Mouse (Mus musculus): ENCODE measurements around the gene Mal.
"Not testable (repeated sequence)": the region's sequence is repeated elsewhere in the genome, so short reads cannot be mapped to it uniquely, and the experiment has no call there.

Mal gene

GRCm38 (mm10) chr2:127624786-127625185 lies 31.7 kb downstream of the Mal start:
- no peak for DNase-seq (ENCODE audit: low spot score in 2 of 2)

DNA sequence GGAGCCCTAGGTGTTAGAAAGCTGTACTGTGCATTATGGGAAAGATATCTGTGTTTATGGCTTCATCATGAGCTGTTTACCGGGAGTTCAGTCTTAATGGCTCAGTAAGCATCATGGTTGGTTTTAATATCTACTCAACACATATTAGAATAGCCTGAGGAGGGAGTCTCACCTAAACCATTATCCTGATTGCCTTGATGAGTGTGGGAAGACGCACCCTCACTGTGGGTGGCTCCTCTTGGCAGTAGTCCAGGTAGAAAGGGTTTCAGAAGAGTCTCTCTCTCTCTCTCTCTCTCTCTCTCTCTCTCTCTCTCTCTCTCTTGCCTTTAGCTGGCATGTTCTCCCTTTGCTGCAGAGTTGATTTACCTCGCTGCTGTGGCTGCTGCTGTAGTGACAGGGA lies 34.4 kb downstream of the Mal start:
- no peak for DNase-seq (ENCODE audit: low spot score in 2 of 2)

DNA sequence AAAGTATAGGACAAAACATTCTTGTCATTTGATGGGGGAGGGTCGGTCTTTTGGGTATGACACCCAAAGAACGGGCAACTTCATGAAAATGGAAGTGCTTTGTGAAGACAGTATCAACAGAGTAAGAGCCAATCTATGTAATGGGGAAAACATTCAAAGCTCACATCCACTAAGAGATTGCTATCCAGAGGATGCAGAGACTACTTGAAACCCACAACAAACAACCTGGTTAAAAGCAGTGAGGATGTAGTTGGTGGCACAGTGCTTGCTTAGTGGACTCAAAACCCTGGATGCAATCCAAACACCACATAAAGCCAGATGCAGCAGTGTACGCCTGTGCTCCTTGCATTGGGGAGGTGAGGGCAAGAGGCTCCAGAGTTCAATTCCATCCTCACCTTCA lies 37.2 kb downstream of the Mal start:
- no peak for DNase-seq (ENCODE audit: low spot score in 2 of 2)

DNA sequence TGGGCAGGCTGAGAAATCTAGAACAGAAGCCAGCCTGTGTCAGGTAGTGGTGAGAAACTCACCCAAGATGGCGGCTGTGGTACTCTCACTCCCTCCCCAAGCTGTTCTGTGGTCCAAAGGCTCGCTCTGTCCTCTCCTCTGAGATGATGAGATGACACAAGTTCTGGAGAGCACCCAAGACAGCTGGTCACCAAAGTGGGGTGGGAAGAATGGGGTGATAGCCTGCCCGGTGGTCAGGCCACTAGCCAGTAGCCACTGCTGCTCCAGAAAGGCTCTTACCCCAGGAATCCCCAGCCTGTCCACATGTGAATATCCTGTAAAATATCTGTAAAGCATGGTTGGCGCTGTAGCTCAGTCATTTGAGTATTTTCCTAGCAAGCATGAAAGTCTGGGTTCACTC lies 44.2 kb downstream of the Mal start:
- DNase-seq (ENCODE audit: low spot score in 2 of 2): no peak

DNA sequence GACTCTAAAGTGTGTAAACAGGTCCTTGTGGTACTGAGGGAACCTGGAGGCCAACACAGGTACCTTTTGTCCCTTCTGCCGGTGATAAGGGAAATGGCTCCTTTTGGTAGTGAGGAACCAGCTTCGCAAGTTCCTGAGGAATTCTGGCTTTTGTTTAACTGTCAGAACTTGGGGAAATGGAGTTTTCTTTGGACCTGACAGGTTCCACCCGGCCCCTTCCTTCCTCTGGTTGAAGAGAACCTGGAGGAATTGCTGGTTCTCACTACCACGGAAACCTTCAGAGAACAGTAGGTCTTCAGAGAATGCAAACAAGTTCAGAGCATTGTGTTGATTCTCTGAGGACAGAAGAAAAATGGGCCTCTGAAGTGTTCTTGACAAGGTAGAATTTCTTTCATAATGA lies 45.1 kb downstream of the Mal start:
- no peak for DNase-seq (ENCODE audit: low spot score in 2 of 2)

DNA sequence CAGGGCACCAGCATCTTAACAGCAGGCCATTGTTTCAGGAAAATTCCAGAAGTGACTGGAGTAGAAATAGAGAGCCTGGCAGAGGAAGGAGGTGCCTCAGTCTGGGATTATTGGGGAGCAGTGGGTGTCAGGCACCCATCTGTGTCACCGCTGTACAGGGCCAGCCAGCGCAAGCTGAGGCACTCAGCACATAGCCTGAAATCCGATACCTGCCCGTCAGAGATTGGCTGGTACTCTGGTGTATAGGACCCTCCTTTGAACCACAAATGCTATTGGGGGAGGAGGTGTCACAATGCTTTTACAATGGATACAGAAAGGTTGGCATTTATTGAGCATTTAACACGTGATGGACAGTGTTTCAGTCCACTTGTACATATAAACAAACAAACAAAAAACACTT lies 47.5 kb downstream of the Mal start:
- DNase-seq (ENCODE audit: low spot score in 2 of 2): no peak

DNA sequence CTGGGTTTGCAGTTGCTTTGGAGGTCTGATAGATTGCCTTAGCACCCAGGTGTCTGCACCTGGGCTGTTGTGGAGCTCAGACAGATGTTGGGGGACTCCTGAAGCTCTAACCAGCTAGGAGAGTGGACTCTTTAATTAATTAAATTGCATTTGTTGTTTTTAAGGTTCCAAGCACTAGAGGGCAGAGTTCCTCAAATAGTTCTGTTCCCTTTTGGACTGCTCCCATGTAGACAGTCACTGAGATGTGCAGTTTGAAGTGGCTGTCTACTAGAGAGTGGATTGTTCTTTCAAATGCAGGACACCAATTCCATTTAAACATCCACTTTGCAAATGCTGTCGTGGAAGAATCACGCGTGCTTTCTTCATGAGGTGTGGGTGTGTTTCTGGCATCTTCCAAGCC lies 48.3 kb downstream of the Mal start:
- no peak for DNase-seq (ENCODE audit: low spot score in 2 of 2)

DNA sequence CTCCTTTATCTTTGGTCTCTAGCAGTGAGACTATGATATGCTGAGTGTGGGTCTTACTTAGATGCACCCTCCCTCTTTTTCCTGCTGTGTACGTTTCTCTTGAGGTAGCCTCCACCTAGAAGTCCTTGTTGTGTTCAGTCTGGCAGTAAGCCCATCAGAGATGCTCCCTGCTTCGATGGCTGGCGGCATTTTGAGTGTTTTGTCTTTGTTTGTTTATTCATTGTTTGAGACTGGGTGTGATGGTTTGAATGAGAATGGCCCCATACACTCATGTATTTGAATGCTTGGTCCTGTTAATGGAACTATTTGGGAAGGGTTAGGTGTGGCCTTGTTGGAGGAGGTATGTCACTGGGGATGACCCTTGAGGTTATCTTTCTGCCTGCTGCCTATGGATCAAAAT lies 51.3 kb downstream of the Mal start:
- no peak for DNase-seq (ENCODE audit: low spot score in 2 of 2)

DNA sequence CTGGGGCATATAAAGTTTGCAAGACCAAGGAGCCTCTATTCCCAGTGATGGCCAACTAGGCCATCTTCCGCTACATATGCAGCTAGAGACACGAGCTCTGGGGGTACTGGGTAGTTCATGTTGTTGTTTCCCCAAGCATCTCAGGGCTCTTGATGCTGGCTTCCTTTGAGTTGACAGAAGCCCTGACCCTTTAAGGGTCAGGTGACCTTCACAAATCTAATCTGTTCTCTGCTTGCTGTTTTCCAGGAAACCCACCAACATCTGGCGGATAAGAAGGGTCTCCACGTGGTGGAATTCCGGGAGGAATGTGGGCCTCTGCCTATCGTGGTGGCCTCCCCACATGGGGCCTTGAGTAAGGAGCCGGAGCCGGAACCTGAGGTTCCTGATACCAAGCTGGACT lies 53.1 kb downstream of the Mal start:
- DNase-seq (ENCODE audit: low spot score in 2 of 2): not testable (repeated sequence)

DNA sequence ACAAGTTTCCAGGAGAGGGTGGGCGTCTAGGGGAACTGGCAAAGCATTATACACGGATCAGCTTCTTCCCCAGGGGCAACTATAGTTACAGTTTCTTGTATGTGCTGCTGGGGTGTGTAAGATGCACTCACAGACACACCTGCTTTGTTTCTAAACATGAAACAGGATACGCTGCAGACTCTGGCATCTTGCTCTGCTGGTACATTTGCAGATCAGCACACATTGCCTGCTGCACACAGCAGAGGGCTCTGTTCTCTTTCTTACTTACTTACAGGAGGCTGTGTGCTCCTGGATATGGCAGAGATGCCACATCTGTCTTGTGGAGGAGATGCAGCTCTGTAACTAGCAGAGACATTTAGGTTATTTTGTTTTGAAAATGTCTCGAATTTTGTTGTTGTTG lies 65.7 kb downstream of the Mal start:
- DNase-seq (ENCODE audit: low spot score in 2 of 2): no peak

- DNase-seq (ENCODE audit: low spot score in 2 of 2): peak in 1 of 2 experiments; percentile 59
Measured at GRCm38 (mm10) chr2:127590204-127590603, 66.3 kb downstream of the Mal start.

DNA sequence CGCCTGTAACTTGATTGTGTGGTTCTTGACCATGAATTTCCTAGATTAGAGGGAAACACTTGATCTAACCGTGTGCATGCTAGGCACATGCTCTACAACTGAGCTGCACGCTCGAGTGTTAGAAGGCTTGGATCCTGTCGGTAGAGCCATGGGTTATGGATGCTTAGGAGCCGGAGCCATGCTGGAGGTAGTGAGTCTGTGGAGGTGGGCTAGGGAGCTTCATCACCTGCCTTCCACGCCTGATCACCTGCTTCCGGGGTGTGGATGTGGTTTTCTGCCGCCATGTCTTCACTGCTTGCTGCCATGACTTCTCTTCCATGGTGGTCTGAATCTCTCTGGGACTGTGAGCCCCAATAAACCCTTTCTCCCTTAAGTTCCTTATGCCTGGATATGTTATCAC lies 67.6 kb downstream of the Mal start:
- DNase-seq (ENCODE audit: low spot score in 2 of 2): no peak

DNA sequence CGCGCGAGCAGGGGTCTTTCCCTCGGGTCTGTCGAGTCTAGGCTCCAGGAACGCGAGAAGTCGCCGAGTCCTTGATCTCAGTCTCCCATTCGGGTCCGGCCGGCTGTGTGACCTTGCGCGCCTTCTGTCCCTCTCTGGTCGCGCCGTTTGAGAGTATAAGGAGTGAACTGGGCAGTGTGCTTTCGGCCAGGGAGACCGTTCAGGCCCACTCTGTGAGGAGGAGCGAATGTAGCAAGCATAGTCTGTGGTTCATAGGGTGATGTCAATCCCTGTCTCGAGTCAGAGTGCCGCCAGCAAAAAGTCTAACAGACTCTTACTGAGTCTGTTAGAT lies 69.0 kb downstream of the Mal start:
- DNase-seq (ENCODE audit: low spot score in 2 of 2): no peak

GRCm38 (mm10) chr2:127586694-127587513 lies 69.6 kb downstream of the Mal start, which contains the start of the genes Zfp661 and Mrps5:
Gene Zfp661, minus strand, starts transcription at chr2:127587094.
Gene Mrps5, plus strand, starts transcription at chr2:127587222.
- DNase-seq (ENCODE audit: low spot score in 2 of 2): peak; percentile 88 to 92

- peak; percentile 68 to 90 for DNase-seq (ENCODE audit: low spot score in 2 of 2)
Measured at GRCm38 (mm10) chr2:127584436-127584858, 72.0 kb downstream of the Mal start.
